Mouse (Mus musculus) lung, postnatal 36 days (tissue): ENCODE data around the gene Ppm1d.

Experiments used
- DNase-seq: peaks from one replicate; pipeline ENCODE4 v3.0.0; 2022; ENCODE audit warnings: mixed read lengths

The Ppm1d gene

DNA sequence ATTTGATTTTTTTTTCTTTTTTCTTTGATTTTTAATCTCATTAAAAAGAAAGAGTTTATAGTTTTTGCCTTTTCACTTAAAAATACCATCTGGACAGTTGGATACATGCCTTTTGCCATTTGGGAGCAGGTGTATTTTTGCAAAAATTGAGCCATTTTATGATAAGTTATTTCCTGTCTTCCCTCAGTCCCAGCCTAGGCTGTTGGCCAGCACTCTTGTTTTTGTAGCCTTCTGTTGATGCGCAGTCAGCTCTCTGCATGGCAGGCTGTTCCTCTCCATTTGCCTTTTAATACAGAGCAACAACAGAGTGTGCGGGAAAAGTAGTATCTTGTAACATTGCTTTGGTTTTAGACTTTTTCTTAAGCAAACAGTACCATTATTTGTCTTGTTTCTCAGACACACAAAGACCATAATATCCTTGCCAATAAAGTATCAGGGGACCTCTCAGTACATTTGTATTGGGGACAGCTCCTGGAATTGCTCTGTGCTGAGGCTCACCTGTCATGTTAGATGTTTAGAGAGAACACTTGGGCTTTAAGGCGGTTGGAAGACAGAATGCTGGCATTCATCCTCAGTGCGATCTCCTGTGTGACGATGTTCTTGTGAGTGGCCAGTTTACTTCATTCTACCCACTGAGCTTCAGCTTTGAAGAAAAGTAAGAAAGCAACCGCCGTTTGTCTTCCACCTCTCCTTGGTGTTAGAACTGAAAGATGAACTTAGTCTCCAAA, 18.3 kb downstream of the Ppm1d start:
- no peak for DNase-seq

DNA sequence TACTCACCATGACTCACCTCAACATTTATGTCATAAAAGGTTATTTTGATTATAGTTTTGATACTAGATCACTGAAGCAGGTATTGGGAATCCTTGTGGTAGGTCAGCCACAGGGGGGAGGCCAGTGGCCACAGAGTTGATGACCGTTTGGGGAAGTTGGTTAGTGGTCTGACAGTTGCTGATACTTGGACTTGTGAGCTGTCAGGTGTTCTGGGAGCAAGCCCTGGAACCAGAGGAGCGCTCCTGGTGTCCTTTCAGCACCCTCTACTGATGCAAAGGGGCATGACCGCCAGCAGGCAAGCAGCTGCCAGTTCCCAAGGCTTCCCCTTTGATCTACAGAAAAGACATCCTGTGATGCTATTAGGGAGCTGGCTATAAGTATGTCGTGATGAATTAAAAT, 23.7 kb downstream of the Ppm1d start:
- DNase-seq = peak; percentile 65

GRCm38 (mm10) chr11:85339173-85339831, 28.3 kb downstream of the Ppm1d start:
- DNase-seq = no peak

GRCm38 (mm10) chr11:85340070-85340616, 29.1 kb downstream of the Ppm1d start:
- DNase-seq = no peak

DNA sequence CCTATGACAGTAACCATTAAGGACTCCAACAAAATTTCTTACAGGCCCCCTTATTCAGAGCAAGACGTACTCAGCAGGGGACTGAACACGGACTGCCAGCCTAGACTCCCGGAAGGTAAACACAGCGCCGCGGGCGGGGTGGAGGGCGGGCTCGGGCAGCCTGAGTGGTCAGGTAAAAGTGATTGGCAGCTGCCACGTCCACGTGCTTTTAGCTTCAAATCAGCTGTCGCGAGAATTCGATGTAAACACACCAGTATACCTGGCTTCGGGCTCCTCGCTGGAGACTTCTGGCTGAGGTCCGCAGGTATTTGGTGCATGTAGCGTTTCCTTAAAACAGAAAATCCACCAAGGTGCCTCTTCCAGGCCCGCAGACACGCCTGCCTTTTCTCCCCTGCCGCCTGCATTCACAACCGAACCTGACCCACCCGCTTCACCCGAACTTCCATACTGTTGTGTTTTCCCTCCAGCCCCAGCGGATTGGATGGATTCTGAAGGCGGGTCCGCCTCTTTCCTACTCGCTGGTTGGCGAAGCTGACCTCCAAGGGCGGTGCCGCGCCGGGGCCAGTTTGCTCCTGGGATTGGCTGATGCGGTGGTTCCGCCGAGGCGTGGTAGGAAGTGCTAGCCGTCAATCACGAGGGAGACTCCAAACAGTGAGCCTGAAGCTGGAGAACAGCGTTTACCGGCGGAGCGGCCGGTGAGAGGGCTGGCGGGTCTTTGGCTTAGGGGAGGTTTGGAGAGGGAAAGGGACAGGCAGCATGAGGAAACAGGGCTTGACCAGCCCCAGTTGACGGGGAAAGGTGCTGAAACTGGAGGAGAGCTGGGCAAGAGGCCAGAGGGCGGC, 41.7 kb downstream of the Ppm1d start, which contains the start of gene Bcas3:
Gene Bcas3 (plus strand): TSS at position 629 of the 842 bp plus-strand sequence.
- DNase-seq = peak; percentile 99

DNA sequence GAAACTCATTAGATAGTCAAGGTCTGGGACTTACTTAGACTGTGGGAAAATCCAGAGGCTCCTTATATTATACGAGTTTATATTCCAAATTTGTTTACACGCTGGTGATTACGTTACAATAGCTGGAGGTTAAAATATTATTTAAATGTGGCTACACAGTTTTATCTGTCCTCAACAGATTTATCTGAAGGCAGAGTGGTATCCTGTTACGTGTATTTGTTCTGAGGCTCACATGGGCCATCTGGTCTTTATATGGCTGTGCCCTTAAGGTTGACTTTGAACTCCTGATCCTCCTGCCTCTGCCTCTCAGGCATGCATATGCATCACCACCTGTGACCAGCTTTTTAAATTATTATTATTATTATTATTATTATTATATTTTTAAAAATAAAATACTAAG, 42.8 kb downstream of the Ppm1d start:
- DNase-seq = no peak

GRCm38 (mm10) chr11:85359641-85360040, 48.6 kb downstream of the Ppm1d start:
- DNase-seq = no peak

- DNase-seq = no peak
Measured at GRCm38 (mm10) chr11:85361621-85362020, 50.6 kb downstream of the Ppm1d start.

DNA sequence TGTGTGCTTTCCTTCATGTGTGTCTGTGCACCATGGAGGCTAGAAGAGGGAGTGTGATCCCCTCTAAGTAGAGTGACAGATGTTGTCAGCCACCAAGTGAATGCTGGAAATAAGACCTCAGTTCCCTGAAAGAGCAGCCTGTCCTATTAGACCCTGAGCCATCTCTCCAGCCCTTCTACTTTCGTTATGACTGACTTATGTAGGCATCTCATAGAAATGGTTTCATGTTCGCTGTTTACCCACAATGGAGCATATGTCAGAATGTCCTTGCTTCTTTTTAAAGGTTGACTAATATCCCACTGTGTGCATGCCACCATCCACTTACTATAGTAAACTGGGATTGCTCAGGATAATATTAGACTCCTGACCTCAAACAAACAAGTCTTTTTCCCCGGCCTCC, 55.1 kb downstream of the Ppm1d start:
- DNase-seq = no peak

DNA sequence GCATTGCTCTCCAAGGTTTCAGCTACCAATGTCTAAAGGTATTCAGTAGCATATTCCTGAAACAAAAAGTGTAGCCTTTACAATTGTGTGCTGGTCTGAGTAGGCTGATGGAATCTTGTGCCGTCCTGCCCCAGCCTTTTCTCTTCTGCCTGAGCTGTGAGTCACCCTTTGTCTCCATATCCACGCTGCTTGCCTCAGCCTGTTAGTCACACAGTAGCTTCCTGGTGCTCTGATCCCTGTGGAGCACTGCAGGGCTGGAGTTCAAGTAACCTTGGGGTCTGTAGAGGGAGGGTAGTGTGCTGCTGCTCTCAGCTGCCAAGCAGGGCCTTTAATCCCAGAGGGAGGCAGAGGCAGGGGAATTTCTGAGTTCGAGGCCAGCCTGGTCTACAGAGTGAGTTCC, 56.8 kb downstream of the Ppm1d start:
- no peak for DNase-seq

DNA sequence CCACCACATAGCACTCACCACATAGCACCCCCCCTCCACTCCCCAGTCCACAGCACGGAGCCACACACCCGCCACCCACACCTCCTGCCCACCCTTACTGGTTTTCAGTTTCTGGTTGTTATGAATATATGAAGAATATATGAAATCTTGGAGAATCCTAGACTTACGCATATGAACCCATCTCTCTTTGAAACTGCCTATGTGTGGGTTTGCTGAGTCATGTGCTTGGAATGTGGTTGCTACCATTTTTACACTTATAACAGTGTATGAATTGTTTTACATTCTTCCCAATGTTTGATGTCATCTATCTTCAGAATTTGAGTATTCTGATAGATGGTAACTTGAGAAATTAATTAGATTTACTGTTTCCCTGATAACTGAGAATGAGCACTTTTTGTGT, 68.0 kb downstream of the Ppm1d start:
- no peak for DNase-seq

DNA sequence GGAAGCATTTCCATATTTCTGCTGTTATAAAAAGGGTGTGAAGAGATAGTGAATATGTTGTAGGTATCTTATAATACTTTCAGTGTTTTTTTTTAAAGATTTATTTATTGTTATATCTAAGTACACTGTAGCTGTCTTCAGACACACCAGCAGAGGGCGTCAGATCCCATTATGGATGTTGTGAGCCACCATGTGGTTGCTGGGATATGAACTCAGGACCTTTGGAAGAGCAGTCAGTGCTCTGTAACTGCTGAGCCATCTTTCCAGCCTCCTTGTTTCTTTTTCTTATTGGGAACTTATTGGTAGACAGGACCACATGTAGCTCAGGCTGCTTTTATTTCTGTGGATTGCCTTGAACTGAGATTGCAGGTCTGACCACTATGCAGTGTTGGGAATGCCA, 69.0 kb downstream of the Ppm1d start:
- DNase-seq = no peak

DNA sequence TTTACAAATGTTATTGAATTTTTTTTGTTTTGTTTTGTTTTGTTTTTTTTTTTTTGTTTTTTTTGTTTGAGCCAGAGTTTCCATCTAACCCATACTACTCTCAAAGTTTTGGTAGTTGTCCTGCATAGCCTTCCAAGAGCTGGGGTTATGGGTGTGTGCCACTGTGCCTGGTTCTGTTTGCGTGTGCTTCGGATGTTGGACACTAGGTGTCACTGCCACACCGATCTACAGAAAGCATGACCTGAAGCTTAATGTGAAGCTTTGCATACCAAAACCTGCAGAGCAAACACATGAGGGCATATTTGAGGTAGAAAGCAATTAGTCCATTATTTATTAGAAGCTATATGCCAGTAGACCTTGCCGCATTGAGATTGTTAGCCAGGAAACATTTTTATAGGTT, 71.0 kb downstream of the Ppm1d start:
- peak; percentile 88 for DNase-seq

DNA sequence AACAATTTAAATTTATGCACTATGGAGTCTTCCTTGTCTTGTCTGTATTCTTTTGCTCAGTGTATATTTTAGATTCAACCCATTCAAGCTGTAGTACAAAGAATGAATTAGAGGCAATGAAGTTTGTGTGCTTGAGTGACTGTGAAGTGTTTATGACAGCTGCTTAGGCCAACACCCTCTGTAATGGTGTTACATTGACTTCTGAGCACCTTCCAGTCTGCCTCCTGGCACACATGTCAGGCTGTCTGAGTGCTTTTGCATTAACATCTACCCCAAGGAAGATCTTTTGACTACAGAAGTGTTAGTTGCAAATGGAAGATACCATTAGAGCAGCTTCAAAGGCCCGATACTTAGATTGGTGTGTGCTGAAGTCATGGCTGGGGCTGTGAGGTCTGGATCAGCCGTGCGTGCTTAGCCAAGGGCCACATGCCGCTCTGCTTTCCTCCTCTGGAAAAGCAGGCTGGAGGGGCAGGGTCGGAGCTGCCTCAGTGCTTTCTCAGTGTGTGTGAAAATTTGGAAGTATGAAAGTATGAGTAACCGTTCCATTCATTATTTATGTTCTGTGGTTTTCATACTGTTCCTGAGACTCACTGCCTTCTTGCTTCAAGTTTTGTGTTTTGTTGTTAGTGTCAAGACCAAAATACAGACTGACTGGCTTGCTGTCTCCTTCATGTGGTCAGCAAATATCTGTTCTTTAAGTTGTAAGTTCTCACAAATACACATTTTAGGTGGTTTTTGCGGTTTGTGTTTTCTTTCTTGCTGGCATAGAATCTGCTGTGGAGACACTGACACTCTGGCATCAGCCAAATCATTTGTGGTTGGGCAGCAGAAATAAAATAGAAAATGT, 73.2 kb downstream of the Ppm1d start:
- DNase-seq = no peak

DNA sequence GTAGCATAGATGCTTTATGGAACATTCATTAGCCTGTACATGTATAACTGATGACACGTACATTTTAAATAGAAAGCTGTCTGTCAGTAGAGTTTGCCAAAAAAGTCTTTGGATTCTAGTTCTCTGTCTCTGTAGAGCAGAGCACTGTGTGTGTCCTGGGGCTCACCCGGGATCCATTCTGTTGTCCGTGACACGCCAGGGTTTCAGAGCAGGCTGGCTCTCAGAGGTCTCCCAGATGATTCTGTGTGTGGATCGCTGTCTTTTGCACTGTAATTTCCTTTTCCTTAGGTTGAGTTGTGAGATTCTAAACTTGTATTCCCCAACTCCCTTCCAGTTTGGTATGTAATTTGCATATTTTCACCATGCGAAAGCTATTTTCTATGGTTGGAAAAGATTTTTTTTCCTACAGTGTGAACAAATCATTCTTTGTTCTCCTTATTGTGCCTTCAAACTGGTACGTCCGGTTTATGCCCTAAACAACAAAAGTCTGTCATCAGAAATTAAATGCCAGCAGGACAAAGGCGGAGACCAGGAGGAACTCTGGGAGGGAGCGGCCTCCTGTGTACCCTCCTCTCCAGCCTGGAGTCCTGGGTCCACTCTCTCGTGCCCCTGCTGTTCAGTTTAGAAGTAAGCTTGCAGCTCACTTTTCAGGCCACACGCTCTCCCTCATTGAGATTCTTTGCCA, 81.3 kb downstream of the Ppm1d start:
- peak; percentile 61 for DNase-seq

DNA sequence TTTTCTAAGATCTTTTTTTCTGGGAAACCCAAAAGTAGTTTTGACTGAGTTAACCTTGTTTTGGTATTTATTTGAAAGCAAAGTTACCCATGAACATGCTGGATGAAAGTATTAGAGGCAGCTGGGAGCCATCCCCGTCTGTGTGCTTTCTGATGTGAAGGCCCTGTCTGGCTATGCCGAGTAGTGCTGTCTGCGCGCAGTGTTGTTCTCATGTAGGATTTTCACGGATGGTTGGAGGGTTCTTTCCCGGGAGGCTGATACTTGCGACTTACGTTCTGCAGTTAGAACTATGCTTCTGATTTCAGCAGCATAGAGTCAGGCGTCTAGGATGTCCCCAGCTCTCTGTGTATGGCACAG, 81.8 kb downstream of the Ppm1d start:
- DNase-seq = peak; percentile 18

DNA sequence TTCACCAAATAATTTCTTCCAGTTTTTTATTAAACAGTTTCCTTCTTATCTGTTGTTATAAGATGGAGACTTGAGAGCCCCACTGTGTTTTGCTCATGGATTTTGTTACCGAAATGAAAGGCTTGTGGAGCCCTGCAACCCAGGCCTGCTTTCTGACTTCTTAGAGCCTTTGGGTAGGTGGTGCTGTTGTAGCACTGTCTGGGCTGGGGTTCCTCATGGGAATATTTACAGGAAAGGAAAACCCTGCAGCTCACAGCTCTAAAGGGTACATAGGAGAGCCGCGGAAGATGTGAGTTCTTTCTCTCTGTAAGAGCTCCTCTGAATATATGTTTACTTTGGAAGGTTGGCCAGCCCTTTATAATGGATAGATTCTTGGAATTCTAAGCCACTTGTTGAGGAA, 82.9 kb downstream of the Ppm1d start:
- peak; percentile 47 for DNase-seq

DNA sequence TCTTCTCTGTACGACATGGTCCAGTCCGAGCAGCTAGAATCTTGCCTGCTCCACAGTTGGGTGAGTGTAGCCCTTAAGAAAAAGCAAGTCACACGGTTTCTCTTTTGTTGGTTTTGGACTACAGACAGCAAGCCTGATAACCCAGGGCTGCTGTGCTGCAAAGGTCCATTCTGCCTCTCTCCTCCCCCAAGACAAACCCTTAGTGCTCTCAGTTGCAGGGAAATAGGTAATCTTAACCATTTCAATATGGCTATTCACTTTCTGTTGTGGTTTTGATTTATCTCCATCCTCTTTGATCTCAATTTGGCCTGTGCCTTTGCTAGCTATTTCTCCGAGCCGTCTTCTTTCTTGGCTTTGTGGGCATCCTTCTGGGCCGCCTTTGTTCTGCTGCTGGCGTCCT, 84.3 kb downstream of the Ppm1d start:
- no peak for DNase-seq
